Mouse (Mus musculus): Measurements from ENCODE around the gene Gbf1.
"Not testable (repeated sequence)": the region's sequence is repeated elsewhere in the genome, so short reads cannot be mapped to it uniquely, and the experiment has no call there.

- not testable (repeated sequence) for TF ChIP-seq CTCF (conservative IDR thresholded peaks at IDR 0.05 in 1 of 2, IDR thresholded peaks at IDR 0.05 in 1 of 2; ENCODE audit: low read depth in 2 of 2, low read length in 2 of 2); POLR2A (IDR thresholded peaks at IDR 0.05; ENCODE audit: low read depth, low read length); CHD1 (IDR thresholded peaks at IDR 0.05; ENCODE audit: low read depth, low read length); ZC3H11A (IDR thresholded peaks at IDR 0.05; ENCODE audit: low read depth, low read length); EP300 (IDR thresholded peaks at IDR 0.05; ENCODE audit: low read length); KAT2A (IDR thresholded peaks at IDR 0.05; ENCODE audit: insufficient replicate concordance, low read length); USF1 (IDR thresholded peaks at IDR 0.05; ENCODE audit: low read depth, low read length); ZKSCAN1 (IDR thresholded peaks at IDR 0.05; ENCODE audit: borderline replicate concordance, low read depth, low read length); RCOR1 (conservative IDR thresholded peaks at IDR 0.05; ENCODE audit: low read depth, low read length); ZMIZ1 (IDR thresholded peaks at IDR 0.05; ENCODE audit: low read depth, low read length); TCF12 (IDR thresholded peaks at IDR 0.05; ENCODE audit: low read depth, low read length); CHD2 (IDR thresholded peaks at IDR 0.05; ENCODE audit: low read length); MAZ (IDR thresholded peaks at IDR 0.05; ENCODE audit: low read depth, low read length); MXI1 (IDR thresholded peaks at IDR 0.05; ENCODE audit: low read depth, low read length)
These were observed 22.6 kb upstream of the Gbf1 start for GRCm38 (mm10) chr19:46129737-46130136.
